Mouse (Mus musculus): ENCODE data around the gene Mamstr.

DNA sequence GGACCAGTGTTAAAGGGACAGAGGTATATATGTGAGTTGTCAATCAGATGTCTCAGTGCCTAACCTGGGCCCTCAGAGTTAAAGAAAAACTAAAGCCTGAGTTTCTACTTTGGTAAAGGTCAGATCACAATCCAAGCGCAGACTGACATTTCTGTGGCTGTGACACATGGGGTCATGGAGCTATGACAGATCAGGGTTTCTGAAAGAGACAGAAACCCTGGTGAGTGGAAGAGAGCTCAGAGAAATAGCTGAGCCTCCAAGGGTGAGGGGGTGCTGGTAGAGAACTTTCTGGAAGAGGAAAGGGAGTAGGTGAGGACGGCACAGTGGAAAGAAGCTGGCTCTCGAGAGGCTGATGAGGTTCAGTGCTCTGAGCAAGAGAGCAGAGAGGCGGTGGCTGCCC lies 6.9 kb downstream of the Mamstr start:
- TF ChIP-seq POLR2A (IDR thresholded peaks at IDR 0.05; ENCODE audit: borderline replicate concordance, insufficient read depth, low read length) (no peak), CTCF (IDR thresholded peaks at IDR 0.05; ENCODE audit: borderline replicate concordance, insufficient read depth, low read depth, low read length) (no peak)
